Mouse (Mus musculus) liver, embryonic 12.5 days (tissue): ENCODE results near the gene Bmpr1a. TPM values are rescaled to one million over a fixed set of nuclear protein-coding genes. Genes with fewer than 3 reads are reported as not detected.

ENCODE experiments used
- ATAC-seq: fragments of 200-750 bp; cut with Nextera tagmentation; 2 replicates; pipeline ENCODE4 v1.8.0; 2017; ENCODE audit warnings: moderate number of reproducible peaks, mild to moderate bottlenecking, moderate library complexity
- H3K27ac ChIP-seq: fragments of 300-500 bp; sonication (generic); 2 replicates; pipeline ENCODE4 v1.5.1; 2016; ENCODE audit warnings: mild to moderate bottlenecking
- H3K27me3 ChIP-seq: fragments of 300-500 bp; sonication (generic); replicated peaks from 2 replicates; pipeline ENCODE4 v1.6.1; 2016; ENCODE audit warnings: mild to moderate bottlenecking, moderate library complexity
- H3K36me3 ChIP-seq: fragments of 300-500 bp; sonication (generic); 2 replicates; pipeline ENCODE4 v1.6.1; 2016; ENCODE audit warnings: mild to moderate bottlenecking, moderate library complexity
- H3K4me1 ChIP-seq: fragments of 300-500 bp; sonication (generic); 2 replicates; pipeline ENCODE4 v1.6.1; 2016
- H3K4me2 ChIP-seq: fragments of 300-500 bp; sonication (generic); 2 replicates; pipeline ENCODE4 v1.6.1; 2016; ENCODE audit warnings: mild to moderate bottlenecking, moderate library complexity
- H3K4me3 ChIP-seq: fragments of 300-500 bp; sonication (generic); 2 replicates; pipeline ENCODE4 v1.5.1; 2016; ENCODE audit warnings: mild to moderate bottlenecking, moderate library complexity
- H3K9ac ChIP-seq: fragments of 300-500 bp; sonication (generic); 2 replicates; pipeline ENCODE4 v1.6.1; 2016; ENCODE audit warnings: mild to moderate bottlenecking, moderate library complexity
- H3K9me3 ChIP-seq: fragments of 300-500 bp; sonication (generic); replicated peaks from 2 replicates; pipeline ENCODE4 v1.6.1; 2016; ENCODE audit warnings: mild to moderate bottlenecking, moderate library complexity
- WGBS: fragments of 180-500 bp; shearing (Covaris S2); methylation state at CpG from one replicate; pipeline ENCODE4 v1.1.7; 2016; ENCODE audit not compliant: insufficient replicate concordance; 5-methylcytosine and 5-hydroxymethylcytosine counted together
- polyA plus RNA-seq: library from polyadenylated mRNA; unstranded; fragments of >200 nt; fragmentation: Nextera tagmentation; extraction: Ambion mirVana; gene quantifications from 2 replicates; pipeline ENCODE4 v1.2.1, GENCODE M21; 2016

The Bmpr1a gene
- polyA plus RNA-seq, 1 experiment from 2014 or later: 8.8 TPM

DNA sequence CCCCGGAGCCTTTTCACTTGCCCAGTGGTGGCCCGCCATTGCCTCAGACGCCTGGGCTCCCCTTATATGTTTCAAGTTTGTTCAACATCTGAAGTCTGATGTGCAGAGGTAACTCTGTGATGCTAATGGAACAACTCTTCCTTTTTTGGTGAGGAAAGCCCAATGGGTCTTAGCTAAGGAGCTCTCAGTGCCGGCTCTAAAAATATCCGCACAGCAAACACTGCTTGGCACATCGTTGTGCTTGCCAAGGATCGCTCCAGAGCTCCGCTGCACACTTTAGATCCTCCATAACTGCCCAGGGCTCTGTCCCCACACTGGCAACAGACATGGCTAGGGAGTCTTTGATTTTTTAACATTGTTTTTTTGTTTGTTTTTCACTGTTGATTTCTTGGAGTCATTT is 25.7 kb upstream of the Bmpr1a start:
- Histone ChIP-seq H3K9me3 (no peaks in the 10 kb centered on the region), H3K4me1 (no peaks in the 10 kb centered on the region), H3K9ac (no peak overlapping the region), H3K27ac (no peak overlapping the region), H3K4me3 (no peak overlapping the region), H3K36me3 (no peaks in the 10 kb centered on the region), H3K27me3 (peaks cover 13% of the 10 kb centered on the region), H3K4me2 (no peak overlapping the region)
- 68% methylated on average over 8 of the region's 8 CpGs for WGBS
- no peak for ATAC-seq

DNA sequence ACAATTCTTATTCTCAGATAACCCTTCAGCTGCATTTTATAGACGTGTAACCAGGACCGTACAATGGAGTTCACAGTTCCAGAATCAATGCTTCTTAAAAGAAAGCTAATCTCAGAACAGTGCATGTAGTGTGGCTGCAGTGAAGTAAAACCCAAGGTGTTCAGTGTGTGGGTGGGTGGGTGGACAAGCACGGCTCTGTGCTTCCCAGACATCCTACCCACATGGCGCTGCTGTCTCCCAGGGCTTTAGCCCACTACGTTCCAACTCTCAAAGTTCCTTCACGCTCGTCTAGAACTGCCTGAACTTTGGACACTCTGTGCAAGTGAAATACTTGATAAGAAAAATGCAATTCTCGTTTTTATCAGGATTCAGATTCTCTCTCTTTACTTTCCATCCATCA is 19.6 kb upstream of the Bmpr1a start, which contains the start of gene 9230112D13Rik:
TSS of gene 9230112D13Rik (minus strand) at position 101 of the 400 bp plus-strand sequence.
- H3K4me3 ChIP-seq: no peak within 1 kb of the TSS
- H3K27ac ChIP-seq: no peak within 1 kb of the TSS
- no peak within 1 kb of the TSS for H3K9ac ChIP-seq
- H3K4me1 ChIP-seq: no peaks in the 10 kb centered on the region
- no peak within 1 kb of the TSS for H3K4me2 ChIP-seq
- no peaks in the 10 kb centered on the region for H3K36me3 ChIP-seq
- WGBS: 72% methylated on average over 8 of the region's 8 CpGs
- peaks cover 8% of the 10 kb centered on the region for H3K27me3 ChIP-seq
- ATAC-seq: no peak
- H3K9me3 ChIP-seq: no peaks in the 10 kb centered on the region

DNA sequence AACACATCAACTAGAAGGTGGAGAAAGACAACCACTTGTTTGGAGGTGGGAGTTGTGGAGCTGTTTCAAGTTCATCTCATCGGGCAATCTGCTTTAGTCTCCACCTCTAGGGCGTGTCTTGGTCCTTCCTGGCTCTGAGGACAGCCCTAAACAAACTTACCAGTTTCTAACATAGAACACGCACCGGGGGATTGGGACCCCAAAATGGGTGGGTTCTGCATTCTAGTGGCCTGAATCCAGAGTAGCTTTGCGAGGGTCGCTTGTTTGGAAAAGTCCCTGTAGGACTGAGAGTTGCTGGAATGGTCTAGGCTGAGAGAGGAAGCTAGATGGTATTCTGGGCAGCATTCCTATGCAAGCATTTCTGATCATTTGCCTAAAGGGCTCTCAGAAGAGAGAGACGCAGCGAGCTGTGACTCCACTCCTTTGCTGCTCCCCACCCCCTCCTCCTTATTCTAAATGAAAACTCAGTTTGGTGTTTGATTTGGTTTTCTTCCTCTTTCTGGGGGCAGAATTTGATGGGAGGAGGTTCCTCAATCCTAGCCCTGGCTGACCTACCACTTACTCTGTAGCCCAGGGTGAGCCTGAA is 14.9 kb upstream of the Bmpr1a start:
- 51% methylated on average over 8 of the region's 8 CpGs for WGBS

DNA sequence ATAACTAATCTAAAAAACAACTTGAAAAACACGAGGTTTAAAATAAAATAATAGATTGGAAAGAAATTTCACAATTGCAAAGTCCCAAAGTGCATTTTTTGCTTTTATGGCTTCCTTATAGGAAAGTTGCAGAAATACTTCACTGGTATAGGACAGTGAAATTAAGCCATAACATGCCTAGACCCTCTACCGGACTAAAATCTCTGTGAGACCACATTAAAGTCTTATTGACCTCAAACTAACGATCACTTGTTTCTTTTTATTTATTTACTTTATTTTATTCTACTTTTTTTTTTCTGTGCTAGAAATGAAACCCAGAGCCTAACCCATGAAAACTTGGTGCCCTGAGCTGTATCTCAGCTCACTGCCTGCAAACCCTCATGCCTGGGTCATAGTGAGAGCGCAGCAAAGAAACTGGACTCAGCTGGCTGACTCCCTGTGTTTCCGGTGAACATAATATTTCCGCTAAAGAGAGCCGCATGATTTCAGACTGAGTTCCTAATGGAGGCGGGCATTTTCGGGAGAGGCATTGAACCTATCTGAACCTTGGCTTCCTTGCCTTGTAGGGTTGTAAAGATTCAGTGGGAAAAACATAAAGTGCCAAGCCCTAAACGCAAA is 13.9 kb upstream of the Bmpr1a start:
- H3K9me3 ChIP-seq: no peaks in the 10 kb centered on the region
- H3K4me3 ChIP-seq: no peak overlapping the region
- 76% methylated on average over 10 of the region's 10 CpGs for WGBS
- no peak for ATAC-seq
- H3K4me1 ChIP-seq: no peaks in the 10 kb centered on the region
- H3K27me3 ChIP-seq: peaks cover 10% of the 10 kb centered on the region
- no peak overlapping the region for H3K27ac ChIP-seq
- H3K4me2 ChIP-seq: no peak overlapping the region
- no peaks in the 10 kb centered on the region for H3K36me3 ChIP-seq
- no peak overlapping the region for H3K9ac ChIP-seq

More for the DNA sequence above, 14.9 kb upstream of the Bmpr1a start:
- Histone ChIP-seq H3K27me3 (peaks cover 10% of the 10 kb centered on the region), H3K27ac (no peak overlapping the region), H3K4me3 (no peak overlapping the region), H3K4me1 (no peaks in the 10 kb centered on the region), H3K4me2 (no peak overlapping the region), H3K9me3 (no peaks in the 10 kb centered on the region), H3K9ac (no peak overlapping the region), H3K36me3 (no peaks in the 10 kb centered on the region)
- no peak for ATAC-seq

DNA sequence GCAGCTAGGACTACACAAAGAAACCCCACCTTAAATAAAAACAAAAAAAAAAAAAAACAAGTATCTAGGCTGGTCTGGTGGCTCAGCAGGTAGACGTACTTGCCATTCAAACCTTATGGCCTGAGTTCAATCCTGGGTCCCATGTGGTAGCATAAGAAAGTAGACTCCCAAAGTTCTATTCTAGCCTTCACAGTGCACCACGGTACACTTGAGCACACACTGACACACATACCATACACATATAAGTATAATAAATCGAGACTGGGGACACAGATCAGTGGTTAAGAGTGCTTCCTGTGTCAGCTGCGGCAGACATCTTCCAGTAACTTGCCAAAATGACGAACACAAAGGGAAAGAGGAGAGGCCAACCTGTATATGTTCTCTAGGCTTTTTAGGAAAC is 12.7 kb upstream of the Bmpr1a start:
- H3K4me1 ChIP-seq: no peaks in the 10 kb centered on the region
- no peak overlapping the region for H3K9ac ChIP-seq
- H3K36me3 ChIP-seq: no peaks in the 10 kb centered on the region
- H3K9me3 ChIP-seq: no peaks in the 10 kb centered on the region
- H3K27ac ChIP-seq: no peak overlapping the region
- WGBS: 54% methylated on average over 5 of the region's 5 CpGs
- no peak for ATAC-seq
- peaks cover 10% of the 10 kb centered on the region for H3K27me3 ChIP-seq
- no peak overlapping the region for H3K4me3 ChIP-seq
- no peak overlapping the region for H3K4me2 ChIP-seq

DNA sequence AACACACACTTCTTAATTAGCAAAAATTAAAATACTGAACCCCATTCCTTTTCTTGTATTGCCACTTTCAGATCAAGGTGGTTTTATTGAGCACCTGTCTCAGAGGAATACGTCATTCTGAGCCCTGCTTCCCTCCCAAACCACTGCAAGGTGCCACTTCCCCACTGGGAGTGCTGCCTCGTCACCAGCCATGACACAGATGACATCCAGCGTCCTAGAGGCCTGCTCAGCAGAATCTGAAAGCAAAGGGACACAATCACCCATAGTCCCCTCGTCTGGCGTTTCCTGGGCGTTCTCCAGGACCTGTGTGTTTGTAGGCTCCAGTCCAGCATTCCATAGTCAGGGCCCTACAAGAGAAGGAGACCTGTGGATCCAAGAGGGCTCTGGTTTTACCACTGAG is 11.0 kb upstream of the Bmpr1a start:
- no peak overlapping the region for H3K4me2 ChIP-seq
- no peaks in the 10 kb centered on the region for H3K9me3 ChIP-seq
- peaks cover 14% of the 10 kb centered on the region for H3K27me3 ChIP-seq
- no peak overlapping the region for H3K9ac ChIP-seq
- H3K4me1 ChIP-seq: peaks cover 6% of the 10 kb centered on the region
- ATAC-seq: no peak
- H3K4me3 ChIP-seq: no peak overlapping the region
- no peaks in the 10 kb centered on the region for H3K36me3 ChIP-seq
- 39% methylated on average over 6 of the region's 6 CpGs for WGBS
- H3K27ac ChIP-seq: no peak overlapping the region

DNA sequence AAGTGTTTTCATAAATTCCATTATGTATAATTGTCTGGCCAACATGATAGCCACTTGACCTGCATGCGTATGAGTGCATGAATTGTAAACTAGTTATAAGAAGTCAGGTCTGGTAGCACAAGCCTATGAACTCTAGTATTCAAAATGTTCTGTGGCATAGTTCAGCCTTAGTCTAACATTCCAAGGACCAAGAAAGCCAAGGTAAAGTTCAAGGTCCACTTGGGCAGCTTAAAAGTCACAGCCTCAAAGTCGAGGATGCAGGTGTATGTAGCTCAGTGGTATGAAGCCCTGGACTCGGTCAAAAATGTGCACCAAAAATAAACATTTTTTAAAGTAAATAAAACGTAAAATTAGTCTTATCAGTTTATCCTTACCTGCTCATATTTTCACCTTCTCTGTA is 9.5 kb upstream of the Bmpr1a start:
- Histone ChIP-seq H3K9me3 (no peaks in the 10 kb centered on the region), H3K36me3 (no peaks in the 10 kb centered on the region), H3K9ac (no peak overlapping the region), H3K27ac (no peak overlapping the region), H3K4me3 (no peak overlapping the region), H3K4me2 (no peak overlapping the region), H3K27me3 (peaks cover 10% of the 10 kb centered on the region), H3K4me1 (peaks cover 21% of the 10 kb centered on the region)
- WGBS: 60% methylated on average over 4 of the region's 4 CpGs
- no peak for ATAC-seq

DNA sequence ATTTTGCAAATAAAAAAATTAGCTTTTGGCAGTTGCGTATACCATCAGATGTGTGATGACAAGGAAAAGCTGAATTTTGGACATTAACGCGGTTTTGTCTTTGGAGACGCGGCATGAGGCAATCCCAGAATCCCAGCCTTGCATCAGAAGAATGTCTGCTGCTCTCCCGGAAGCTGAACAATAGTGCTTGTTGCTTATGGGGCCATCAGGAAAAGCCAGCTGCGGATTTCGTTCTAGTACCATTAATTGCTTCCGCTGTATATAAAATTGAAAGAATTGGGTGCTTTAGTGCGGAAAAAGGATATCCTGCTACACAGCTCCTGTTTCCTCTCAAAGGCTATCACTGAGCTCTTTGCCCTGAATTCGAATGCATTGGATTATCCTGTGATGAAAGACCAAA is 8.8 kb upstream of the Bmpr1a start:
- 53% methylated on average over 11 of the region's 11 CpGs for WGBS
- H3K27ac ChIP-seq: no peak overlapping the region
- peaks cover 10% of the 10 kb centered on the region for H3K27me3 ChIP-seq
- H3K9ac ChIP-seq: no peak overlapping the region
- H3K4me3 ChIP-seq: no peak overlapping the region
- no peaks in the 10 kb centered on the region for H3K36me3 ChIP-seq
- no peaks in the 10 kb centered on the region for H3K9me3 ChIP-seq
- peaks cover 26% of the 10 kb centered on the region for H3K4me1 ChIP-seq
- no peak for ATAC-seq
- H3K4me2 ChIP-seq: no peak overlapping the region

DNA sequence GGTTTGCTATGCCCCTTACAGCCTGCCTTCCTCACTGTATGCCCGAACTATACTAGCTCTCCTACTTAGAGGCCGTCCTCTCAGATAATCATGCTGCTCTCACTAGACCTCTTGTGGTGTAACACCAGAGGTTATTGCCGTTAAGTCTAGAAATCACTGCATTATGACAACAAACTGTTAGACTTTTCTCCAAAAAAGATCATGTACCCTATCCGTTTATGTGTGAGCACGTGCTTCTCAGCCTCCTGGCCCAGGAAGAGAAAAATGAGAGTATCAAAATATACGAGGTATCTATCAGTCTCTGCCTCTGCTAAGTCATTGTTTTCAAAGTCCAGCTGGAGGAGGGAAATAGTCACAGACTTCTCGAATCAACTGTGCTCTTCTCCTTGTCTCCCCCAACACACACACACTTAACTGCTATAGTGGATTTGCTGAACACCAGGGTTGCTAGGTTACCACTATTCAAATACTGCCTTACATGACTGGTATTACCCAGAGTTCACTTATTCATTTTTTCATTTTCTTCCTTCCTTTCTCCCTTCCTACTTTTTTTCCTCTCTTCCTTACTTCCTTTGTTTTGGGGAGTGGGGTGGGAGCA is 5.8 kb upstream of the Bmpr1a start:
- WGBS: 27% methylated on average over 7 of the region's 7 CpGs
- Histone ChIP-seq H3K36me3 (no peaks in the 10 kb centered on the region), H3K4me2 (peak overlapping the region; percentile 26), H3K4me1 (peaks cover 33% of the 10 kb centered on the region), H3K9me3 (no peaks in the 10 kb centered on the region), H3K9ac (peak overlapping the region; percentile 27; the same call in 1 of the 2 replicates), H3K27me3 (peaks cover 29% of the 10 kb centered on the region), H3K27ac (no peak overlapping the region), H3K4me3 (no peak overlapping the region)
- ATAC-seq: 0 out of 2 replicates have a peak, but pooled peaks have one; percentile 35

DNA sequence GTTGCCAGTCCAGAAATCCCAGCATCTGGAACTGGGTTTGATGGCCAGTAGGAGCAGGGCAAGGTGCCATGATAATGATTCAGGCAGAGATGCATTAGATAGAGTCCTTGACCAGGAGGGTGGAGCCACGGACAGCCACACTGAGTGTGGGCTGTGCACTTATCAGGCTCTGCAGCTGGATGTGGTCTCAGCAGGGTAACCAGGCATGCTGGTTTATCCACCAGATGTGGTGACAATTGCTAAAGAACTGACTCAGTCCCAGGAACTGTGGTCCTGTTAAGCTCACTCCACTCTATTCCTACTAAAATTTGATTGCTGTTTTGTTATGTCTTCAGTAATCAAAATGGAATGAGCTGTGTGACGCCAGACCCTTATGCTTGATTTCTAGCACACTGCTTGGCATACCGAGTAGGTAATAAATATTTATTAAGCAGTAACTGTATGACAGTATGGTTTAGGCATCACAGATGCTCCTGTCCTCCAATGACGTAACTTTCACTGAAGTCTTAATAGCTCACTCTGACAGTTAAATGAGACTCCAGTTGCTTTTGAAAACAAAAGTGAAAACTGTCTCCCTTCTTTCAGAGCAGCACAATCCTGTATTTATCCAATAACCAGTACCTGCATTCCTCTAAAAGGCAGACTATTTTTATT is 5.2 kb upstream of the Bmpr1a start:
- no peaks in the 10 kb centered on the region for H3K36me3 ChIP-seq
- WGBS: 26% methylated on average over 4 of the region's 4 CpGs
- H3K27ac ChIP-seq: no peak overlapping the region
- H3K4me3 ChIP-seq: no peak overlapping the region
- peaks cover 34% of the 10 kb centered on the region for H3K27me3 ChIP-seq
- peak overlapping the region; percentile 26 for H3K4me2 ChIP-seq
- H3K4me1 ChIP-seq: peaks cover 34% of the 10 kb centered on the region
- H3K9me3 ChIP-seq: no peaks in the 10 kb centered on the region
- peak; percentile 89 for ATAC-seq
- H3K9ac ChIP-seq: peak overlapping the region; percentile 27; the same call in 1 of the 2 replicates

DNA sequence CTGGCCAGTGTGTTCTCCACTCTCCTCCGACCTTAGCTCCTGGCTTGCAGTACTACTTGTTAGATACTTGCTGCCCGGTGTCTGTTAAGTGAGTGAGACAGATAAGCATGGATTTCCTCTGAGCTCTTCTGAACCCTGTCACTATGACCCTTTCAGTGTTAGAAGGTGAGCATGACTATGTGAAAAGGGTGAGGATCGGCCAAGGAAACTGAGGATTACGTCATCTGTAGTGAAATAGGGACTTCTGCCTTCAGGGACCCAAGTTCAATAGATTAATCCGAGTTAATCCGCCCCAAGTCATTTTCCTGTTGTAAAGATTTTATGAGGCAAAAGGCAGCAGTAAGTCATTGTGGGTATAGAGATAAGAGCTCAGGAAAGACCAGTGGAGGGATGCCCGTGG is 2.2 kb upstream of the Bmpr1a start:
- peaks cover 51% of the 10 kb centered on the region for H3K4me1 ChIP-seq
- 19% methylated on average over 7 of the region's 7 CpGs for WGBS
- H3K9ac ChIP-seq: no peak overlapping the region
- no peaks in the 10 kb centered on the region for H3K36me3 ChIP-seq
- ATAC-seq: no peak
- H3K4me2 ChIP-seq: no peak overlapping the region
- H3K27ac ChIP-seq: no peak overlapping the region
- H3K4me3 ChIP-seq: no peak overlapping the region
- H3K9me3 ChIP-seq: no peaks in the 10 kb centered on the region
- H3K27me3 ChIP-seq: peaks cover 60% of the 10 kb centered on the region

DNA sequence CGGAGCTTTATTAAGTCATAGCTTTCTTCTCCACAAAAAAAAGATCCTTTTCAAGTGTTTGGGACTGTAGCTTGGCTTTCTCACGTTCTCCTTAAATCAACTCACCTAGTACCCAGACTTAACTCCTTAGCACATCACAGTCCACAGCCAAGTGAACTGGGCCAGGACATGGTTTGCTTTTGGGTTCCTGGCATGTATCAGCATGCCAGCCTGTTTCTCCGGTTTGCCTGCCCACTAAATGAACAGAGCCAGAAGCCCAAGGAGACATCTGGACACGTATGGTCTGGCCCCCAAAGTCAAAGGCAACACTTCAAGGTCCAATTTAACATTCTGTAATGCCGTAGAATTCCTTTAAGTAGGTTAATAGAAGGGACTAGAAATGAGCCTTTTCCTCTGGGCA is 1.2 kb upstream of the Bmpr1a start:
- no peaks in the 10 kb centered on the region for H3K36me3 ChIP-seq
- peaks cover 56% of the 10 kb centered on the region for H3K4me1 ChIP-seq
- H3K9me3 ChIP-seq: no peaks in the 10 kb centered on the region
- H3K27me3 ChIP-seq: peaks cover 68% of the 10 kb centered on the region
- no peak overlapping the region for H3K9ac ChIP-seq
- H3K4me3 ChIP-seq: no peak overlapping the region
- ATAC-seq: no peak
- 85% methylated on average over 5 of the region's 5 CpGs for WGBS
- no peak overlapping the region for H3K27ac ChIP-seq
- H3K4me2 ChIP-seq: no peak overlapping the region
